Mouse (Mus musculus) MEL (cell line): ENCODE results near the gene Exosc10. TPM values are rescaled to one million over a fixed set of nuclear protein-coding genes. Genes with fewer than 3 reads are reported as not detected.
A peak's percentile ranks its signal among the peaks of the same experiment; 100 is the strongest.

Experiments used
- DNase-seq: peaks from one replicate; pipeline ENCODE4 v3.0.0; 2011; ENCODE audit warnings: low read depth, low spot score
- H3K27ac ChIP-seq: 2 replicates; pipeline ENCODE4 v1.5.1; 2012; ENCODE audit warnings: low read depth, mild to moderate bottlenecking, control low read depth, low read length, moderate library complexity; ENCODE audit not compliant: control insufficient read depth
- H3K27me3 ChIP-seq, 2 experiments: fragments of 150-350 bp in 1 of 2; sonication (generic) in 1 of 2; 2 replicates each; pipeline ENCODE4 v1.6.1; 2012; ENCODE audit warnings: low read length in 2 of 2, mild to moderate bottlenecking in 2 of 2, improper control_type of control experiment in 1 of 2, moderate library complexity in 1 of 2; ENCODE audit not compliant: insufficient read depth in 2 of 2, control insufficient read depth in 1 of 2
- H3K36me3 ChIP-seq, 2 experiments: 2 replicates each; pipeline ENCODE4 v1.6.1; 2012 to 2014; ENCODE audit warnings: low read length in 2 of 2, improper control_type of control experiment in 1 of 2, inconsistent platforms in 1 of 2, mild to moderate bottlenecking in 1 of 2; ENCODE audit not compliant: insufficient read depth in 2 of 2, control insufficient read depth in 1 of 2
- H3K4me1 ChIP-seq, 2 experiments: fragments of 150-350 bp in 1 of 2; sonication (generic) in 1 of 2; 2 replicates each; pipeline ENCODE4 v1.6.1; 2012; ENCODE audit warnings: low read length in 2 of 2, improper control_type of control experiment in 1 of 2, mild to moderate bottlenecking in 1 of 2; ENCODE audit not compliant: insufficient read depth in 2 of 2, control insufficient read depth in 1 of 2
- H3K4me3 ChIP-seq, 2 experiments: fragments of 150-350 bp in 1 of 2; sonication (generic) in 1 of 2; 2 replicates each; pipeline ENCODE4 v1.5.1; 2012; ENCODE audit warnings: low read depth in 2 of 2, low read length in 2 of 2, mild to moderate bottlenecking in 2 of 2, moderate library complexity in 2 of 2, control low read depth in 1 of 2, improper control_type of control experiment in 1 of 2; ENCODE audit not compliant: control insufficient read depth in 1 of 2, insufficient read depth in 1 of 2
- H3K79me2 ChIP-seq: 2 replicates; pipeline ENCODE4 v1.6.1; 2012; ENCODE audit warnings: mild to moderate bottlenecking, low read length, moderate library complexity; ENCODE audit not compliant: control insufficient read depth, poor library complexity, insufficient read depth
- H3K9ac ChIP-seq: 2 replicates; pipeline ENCODE4 v1.6.1; 2012; ENCODE audit warnings: low read depth, mild to moderate bottlenecking, control low read depth, low read length, moderate library complexity; ENCODE audit not compliant: control insufficient read depth, poor library complexity, severe bottlenecking
- H3K9me3 ChIP-seq: fragments of 150-350 bp; sonication (generic); replicated peaks from 2 replicates; pipeline ENCODE4 v1.6.1; 2012; ENCODE audit warnings: mild to moderate bottlenecking, low read length, improper control_type of control experiment, moderate library complexity; ENCODE audit not compliant: insufficient read depth
- CHD2 ChIP-seq: IDR thresholded peaks from 2 replicates; pipeline ENCODE4 v1.6.1; 2011; ENCODE audit warnings: low read length, improper control_type of control experiment
- CTCF ChIP-seq, 3 experiments: IDR thresholded peaks in 2 of 3; conservative IDR thresholded peaks in 1 of 3; 2 replicates each; pipeline ENCODE4 v1.5.1; 2011 to 2012; ENCODE audit warnings: low read length in 3 of 3, low read depth in 2 of 3, mild to moderate bottlenecking in 2 of 3, improper control_type of control experiment in 1 of 3, inconsistent platforms in 1 of 3, mixed read lengths in 1 of 3, moderate library complexity in 1 of 3; ENCODE audit not compliant: control insufficient read depth in 1 of 3, insufficient read depth in 1 of 3, poor library complexity in 1 of 3, severe bottlenecking in 1 of 3
- E2F4 ChIP-seq: IDR thresholded peaks from 2 replicates; pipeline ENCODE4 v1.6.1; 2011; ENCODE audit warnings: low read depth, low read length, improper control_type of control experiment, borderline replicate concordance
- ELF1 ChIP-seq: IDR thresholded peaks from 2 replicates; pipeline ENCODE4 v1.6.1; 2014; ENCODE audit warnings: low read depth, mild to moderate bottlenecking, inconsistent platforms, low read length, improper control_type of control experiment, moderate library complexity
- ETS1 ChIP-seq: IDR thresholded peaks from 2 replicates; pipeline ENCODE4 v1.6.1; 2012; ENCODE audit warnings: low read depth, mild to moderate bottlenecking, inconsistent platforms, low read length, improper control_type of control experiment, moderate library complexity
- GATA1 ChIP-seq: IDR thresholded peaks from 2 replicates; pipeline ENCODE4 v1.6.1; 2011; ENCODE audit warnings: low read depth, low read length, improper control_type of control experiment
- MAFK ChIP-seq: IDR thresholded peaks from 2 replicates; pipeline ENCODE4 v1.6.1; 2011; ENCODE audit warnings: low read depth, mild to moderate bottlenecking, low read length, improper control_type of control experiment, borderline replicate concordance
- MAX ChIP-seq: IDR thresholded peaks from 2 replicates; pipeline ENCODE4 v1.6.1; 2011; ENCODE audit warnings: low read length, improper control_type of control experiment
- MAZ ChIP-seq: IDR thresholded peaks from 2 replicates; pipeline ENCODE4 v1.6.1; 2012; ENCODE audit warnings: low read depth, mild to moderate bottlenecking, inconsistent platforms, low read length, improper control_type of control experiment
- MYC ChIP-seq: IDR thresholded peaks from 2 replicates; pipeline ENCODE4 v1.6.1; 2011; ENCODE audit warnings: low read depth, mild to moderate bottlenecking, low read length, improper control_type of control experiment, moderate library complexity
- NELFE ChIP-seq: IDR thresholded peaks from 2 replicates; pipeline ENCODE4 v1.6.1; 2011; ENCODE audit warnings: low read depth, low read length, improper control_type of control experiment
- POLR2A ChIP-seq, 2 experiments: IDR thresholded peaks; 2 replicates each; pipeline ENCODE4 v1.6.1; 2011 to 2012; ENCODE audit warnings: low read length in 2 of 2, mild to moderate bottlenecking in 2 of 2, control low read depth in 1 of 2, improper control_type of control experiment in 1 of 2, low read depth in 1 of 2, moderate library complexity in 1 of 2; ENCODE audit not compliant: control insufficient read depth in 1 of 2, insufficient read depth in 1 of 2, poor library complexity in 1 of 2
- POLR2AphosphoS2 ChIP-seq: IDR thresholded peaks from 2 replicates; pipeline ENCODE4 v1.6.1; 2011; ENCODE audit warnings: low read length, improper control_type of control experiment
- RAD21 ChIP-seq: IDR thresholded peaks from 2 replicates; pipeline ENCODE4 v1.6.1; 2011; ENCODE audit warnings: mild to moderate bottlenecking, low read depth, low read length, improper control_type of control experiment
- TAL1 ChIP-seq: IDR thresholded peaks from 2 replicates; pipeline ENCODE4 v1.6.1; 2012; ENCODE audit warnings: mild to moderate bottlenecking, inconsistent platforms, low read length, moderate library complexity, mixed read lengths
- TCF12 ChIP-seq: IDR thresholded peaks from 2 replicates; pipeline ENCODE4 v1.6.1; 2014; ENCODE audit warnings: low read depth, mild to moderate bottlenecking, inconsistent platforms, low read length, improper control_type of control experiment, moderate library complexity
- UBTF ChIP-seq: IDR thresholded peaks from 2 replicates; pipeline ENCODE4 v1.6.1; 2012; ENCODE audit warnings: low read depth, mild to moderate bottlenecking, inconsistent platforms, low read length, improper control_type of control experiment, moderate library complexity, borderline replicate concordance; ENCODE audit not compliant: insufficient read depth
- USF2 ChIP-seq, 2 experiments: IDR thresholded peaks; 2 replicates each; pipeline ENCODE4 v1.6.1; 2011 to 2012; ENCODE audit warnings: improper control_type of control experiment in 2 of 2, low read length in 2 of 2, borderline replicate concordance in 1 of 2, inconsistent platforms in 1 of 2, low read depth in 1 of 2, mild to moderate bottlenecking in 1 of 2; ENCODE audit not compliant: insufficient read depth in 1 of 2
- ZMIZ1 ChIP-seq: IDR thresholded peaks from 2 replicates; pipeline ENCODE4 v1.6.1; 2012; ENCODE audit warnings: low read depth, mild to moderate bottlenecking, inconsistent platforms, low read length, improper control_type of control experiment, moderate library complexity
- ZNF384 ChIP-seq: IDR thresholded peaks from 2 replicates; pipeline ENCODE4 v1.6.1; 2012; ENCODE audit warnings: low read depth, mild to moderate bottlenecking, inconsistent platforms, low read length, improper control_type of control experiment
- polyA plus RNA-seq, 2 experiments: library from polyadenylated mRNA; stranded (reverse) in 1 of 2; unstranded in 1 of 2; fragments of >175 nt in 1 of 2; fragments of >200 nt in 1 of 2; gene quantifications; 2 replicates each; pipeline versions ENCODE4 v1.2.1 to v1.2.4; 2012; ENCODE audit warnings: low replicate concordance in 2 of 2, low read depth in 1 of 2; ENCODE audit not compliant: insufficient read length in 2 of 2, insufficient read depth in 1 of 2, missing spikeins in 1 of 2
- total RNA-seq: library from RNA; depleted of rRNA; stranded (reverse); fragments of 300-350 nt; gene quantifications from 2 replicates; pipeline ENCODE4 v1.2.3, GENCODE M21; 2012

Gene Exosc10
- total and polyA plus RNA-seq, 3 experiments, result 71.5 to 109 (median 90.5) TPM

DNA sequence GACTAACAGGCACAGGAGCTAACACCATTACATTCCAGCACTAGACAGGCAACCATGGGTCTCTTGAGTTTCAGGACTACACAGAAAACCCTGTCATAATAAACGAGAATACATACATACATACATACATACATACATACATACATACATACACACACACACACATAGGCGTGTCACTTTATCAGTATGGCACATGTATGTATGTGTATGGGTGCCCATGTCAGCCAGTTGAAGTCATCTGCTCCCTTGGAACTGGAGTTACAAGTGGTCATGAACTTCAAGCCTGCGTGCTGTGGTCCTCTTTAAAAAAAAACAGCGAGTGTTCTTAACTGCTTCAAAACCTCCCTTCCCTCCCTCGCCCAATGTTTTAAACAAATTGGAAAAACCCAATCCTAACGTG, 463 bp upstream of the Exosc10 start:
- peaks cover 8% of the 10 kb centered on the region for H3K79me2 ChIP-seq
- peaks cover 0 to 9% of the 10 kb centered on the region in 2 experiments; a peak in 2 of 4 replicates for H3K4me1 ChIP-seq
- DNase-seq, result no peak
- H3K9me3 ChIP-seq, result no peaks in the 10 kb centered on the region
- H3K9ac ChIP-seq, result peak overlapping the region; percentile 58
- TF ChIP-seq MAZ, result no peak
- TF ChIP-seq MYC, result no peak
- TF ChIP-seq CTCF (IDR thresholded peaks at IDR 0.05 in 2 of 3, conservative IDR thresholded peaks at IDR 0.05 in 1 of 3; ENCODE audit: control insufficient read depth in 1 of 3, insufficient read depth in 1 of 3, low read depth in 2 of 3, low read length in 3 of 3, poor library complexity in 1 of 3, severe bottlenecking in 1 of 3), result no peak
- 0 out of 2 replicates have a peak, but pooled peaks have one; percentile 11 for TF ChIP-seq MAX
- H3K27me3 ChIP-seq, result no peaks in the 10 kb centered on the region
- peak overlapping the region; percentile 55 to 83 for H3K4me3 ChIP-seq
- H3K36me3 ChIP-seq, result peaks cover 8 to 9% of the 10 kb centered on the region in 2 experiments
- H3K27ac ChIP-seq, result peak overlapping the region; percentile 15; the same call in 1 of the 2 replicates

DNA sequence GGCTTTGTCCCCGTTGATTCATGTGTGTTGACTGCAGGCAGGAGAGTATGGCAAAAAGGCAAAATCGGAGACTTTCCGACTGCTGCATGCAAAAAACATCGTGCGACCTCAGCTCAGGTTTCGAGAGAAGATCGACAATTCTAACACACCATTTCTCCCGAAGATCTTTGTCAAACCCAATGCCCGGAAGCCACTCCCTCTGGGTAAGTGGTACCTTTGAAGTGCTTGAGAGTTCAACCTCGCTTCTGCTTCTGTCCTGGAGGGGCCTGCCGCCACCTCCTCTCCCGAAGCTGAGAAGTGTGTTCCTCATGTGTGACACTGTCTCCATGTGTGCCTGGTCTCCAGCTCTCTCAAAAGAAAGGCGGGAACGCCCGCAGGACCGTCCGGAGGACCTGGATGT, 4.4 kb downstream of the Exosc10 start:
- H3K27ac ChIP-seq, result no peak overlapping the region
- peaks cover 8% of the 10 kb centered on the region for H3K79me2 ChIP-seq
- no peaks in the 10 kb centered on the region for H3K27me3 ChIP-seq
- DNase-seq, result no peak
- no peaks in the 10 kb centered on the region for H3K9me3 ChIP-seq
- peaks cover 7 to 22% of the 10 kb centered on the region in 2 experiments for H3K36me3 ChIP-seq
- peaks cover 0 to 9% of the 10 kb centered on the region in 2 experiments; a peak in 2 of 4 replicates for H3K4me1 ChIP-seq
- no peak overlapping the region for H3K4me3 ChIP-seq
- no peak for TF ChIP-seq ZMIZ1
- no peak for TF ChIP-seq CHD2
- TF ChIP-seq ETS1, result no peak
- TF ChIP-seq MAZ, result no peak
- TF ChIP-seq E2F4, result no peak
- TF ChIP-seq RAD21, result no peak
- TF ChIP-seq MYC, result no peak
- no peak for TF ChIP-seq ZNF384
- no peak for TF ChIP-seq GATA1
- TF ChIP-seq TCF12, result no peak
- H3K9ac ChIP-seq, result no peak overlapping the region

DNA sequence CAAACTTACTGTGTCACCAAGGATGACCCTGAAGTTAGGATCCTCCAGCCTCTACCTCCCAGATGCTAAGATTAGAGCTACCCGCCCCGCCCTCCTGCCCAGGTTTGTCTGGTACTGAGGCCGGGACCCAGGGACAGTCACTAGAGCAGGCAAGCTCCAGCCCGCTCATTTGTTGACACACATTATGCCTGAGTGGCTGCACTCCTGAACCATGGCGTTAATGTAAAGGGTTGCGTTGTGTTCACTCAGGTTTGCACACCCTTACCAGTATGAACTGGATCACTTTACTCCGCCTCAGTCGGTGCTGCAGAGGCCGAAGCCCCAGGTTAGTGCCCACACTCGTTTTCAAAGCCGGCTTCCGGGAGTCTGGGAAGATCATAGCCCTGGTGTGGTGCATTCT, 5.4 kb downstream of the Exosc10 start:
- Histone ChIP-seq H3K9ac (no peak overlapping the region), H3K27me3 (no peaks in the 10 kb centered on the region), H3K36me3 (peaks cover 5 to 25% of the 10 kb centered on the region in 2 experiments), H3K27ac (no peak overlapping the region), H3K4me1 (peaks cover 0 to 9% of the 10 kb centered on the region in 2 experiments; a peak in 2 of 4 replicates), H3K9me3 (no peaks in the 10 kb centered on the region), H3K79me2 (peaks cover 6% of the 10 kb centered on the region), H3K4me3 (no peak overlapping the region)
- no peak for DNase-seq
- TF ChIP-seq TCF12 (no peak), UBTF (no peak), MAFK (no peak), USF2 (IDR thresholded peaks at IDR 0.05; ENCODE audit: borderline replicate concordance in 1 of 2, insufficient read depth in 1 of 2, low read depth in 1 of 2, low read length in 2 of 2) (no peak), CHD2 (no peak), ETS1 (no peak), NELFE (no peak), GATA1 (no peak), MAX (no peak), ELF1 (no peak), TAL1 (no peak), POLR2AphosphoS2 (no peak), POLR2A (IDR thresholded peaks at IDR 0.05; ENCODE audit: control insufficient read depth in 1 of 2, insufficient read depth in 1 of 2, low read depth in 1 of 2, low read length in 2 of 2, poor library complexity in 1 of 2) (no peak)
